Mouse (Mus musculus) ES-Bruce4 (cell line): ENCODE data around the gene Vps37c.

Experiments used
- CTCF ChIP-seq: IDR thresholded peaks from one replicate; pipeline ENCODE4 v1.8.1; 2011; ENCODE audit warnings: low read depth, low read length
- POLR2A ChIP-seq: IDR thresholded peaks from one replicate; pipeline ENCODE4 v1.8.1; 2011; ENCODE audit warnings: low read length; ENCODE audit not compliant: insufficient read depth

- TF ChIP-seq CTCF (no peak), POLR2A (no peak)
Observed at GRCm38 (mm10) chr19:10685081-10685480, 3.5 kb upstream of the Vps37c start.
